Mouse (Mus musculus) mammary gland, adult 2 months (tissue): ENCODE measurements around the gene Il1rapl2. TPM values are rescaled to one million over a fixed set of nuclear protein-coding genes. Genes with fewer than 3 reads are reported as not detected.

Experiments
- polyA plus RNA-seq: library from polyadenylated mRNA; depleted of rRNA; stranded (reverse); fragments of >200 nt; gene quantifications from 2 replicates; pipeline ENCODE4 v1.2.3, GENCODE M21; 2012; ENCODE audit warnings: low replicate concordance; rRNA removed

Gene Il1rapl2
- not detected in 2 replicates for polyA plus RNA-seq

DNA sequence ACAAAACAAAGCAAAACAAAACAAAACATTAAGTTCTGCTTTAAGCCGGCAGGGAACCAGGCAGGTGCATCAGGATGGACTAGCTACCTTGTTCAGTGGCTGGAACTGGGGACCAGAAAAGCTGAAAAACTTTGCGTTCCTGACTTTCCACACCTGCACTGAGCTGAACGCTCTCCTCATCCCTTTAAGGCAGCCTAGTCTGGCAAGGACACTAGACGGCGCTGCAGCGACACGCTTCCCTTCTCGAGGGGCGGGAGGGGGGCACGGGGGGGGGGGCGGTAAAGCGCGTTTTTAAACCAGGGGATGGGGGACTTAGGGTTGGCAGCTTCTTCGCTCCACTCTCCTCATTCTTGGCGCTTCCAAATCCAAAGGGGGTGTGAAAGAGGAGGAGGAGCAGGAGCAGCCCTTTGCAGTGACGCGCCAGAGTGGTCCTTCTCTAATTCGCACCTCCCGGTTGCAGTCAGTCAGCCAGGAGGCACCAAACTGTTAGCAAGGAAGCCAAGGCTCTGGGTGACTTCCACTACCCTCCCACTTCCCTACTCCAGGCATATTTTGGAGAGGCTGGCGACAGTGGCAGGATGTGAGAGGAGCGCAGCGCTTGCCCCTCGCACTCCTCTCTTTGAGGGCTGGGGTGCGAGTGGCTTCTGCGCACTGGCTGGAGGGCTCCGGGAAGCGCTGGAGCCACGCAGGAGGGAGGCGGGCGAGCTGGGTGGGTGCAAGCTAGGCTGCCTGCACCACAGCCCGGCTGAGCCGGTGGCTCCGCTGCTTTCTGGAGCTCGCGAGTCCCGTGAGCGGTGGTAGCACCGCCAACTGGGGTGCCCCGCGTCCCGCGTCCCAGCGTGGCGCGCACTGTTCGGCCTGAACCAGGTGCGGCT is at the start of gene Il1rapl2:
TSS of gene Il1rapl2 (plus strand) at position 288 of the 875 bp plus-strand sequence.

DNA sequence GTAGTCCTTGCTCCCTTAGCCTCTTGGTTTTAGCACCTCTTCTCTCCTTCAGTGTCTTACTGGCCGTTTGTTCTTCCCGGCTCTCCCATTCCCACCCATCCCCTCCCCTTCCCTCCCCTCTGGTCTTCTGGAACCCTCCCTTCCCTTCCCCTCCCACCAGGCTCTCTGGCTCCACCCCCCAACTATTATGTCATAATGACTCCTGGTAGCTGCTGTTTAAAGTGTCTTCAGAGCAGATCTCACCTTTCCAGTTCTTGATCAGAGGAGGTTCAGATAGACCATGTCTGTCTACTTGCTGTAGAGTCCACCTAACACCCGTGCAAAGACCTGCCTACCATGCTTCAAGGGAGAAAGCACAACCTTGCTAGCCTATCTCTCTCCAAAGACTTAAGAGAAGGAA is 639.1 kb downstream of the Il1rapl2 start, which contains the start of gene Tex13a:
TSS of gene Tex13a (minus strand) at position 101 of the 400 bp plus-strand sequence.

